Mouse (Mus musculus) layer of hippocampus, adult 6 months (tissue): ENCODE results near the gene Slco1a5. TPM values are rescaled to one million over a fixed set of nuclear protein-coding genes. Genes with fewer than 3 reads are reported as not detected.

Source experiments
- long read RNA-seq, 2 experiments: library from polyadenylated mRNA; unstranded; transcript quantifications; one replicate each; pipeline ENCODE4 v2.0.0; 2019 to 2020
- polyA plus RNA-seq: library from polyadenylated mRNA; unstranded; fragments of <200 nt; fragmentation: Nextera tagmentation; gene quantifications from 2 replicates; pipeline ENCODE4 v1.2.3, GENCODE M21; 2021

The Slco1a5 gene
- 0.05 and 0.97 TPM in 2 replicates for polyA plus RNA-seq
- long read RNA-seq, experiment 1, partial matches to known transcripts = 0 of 1 reads
- long read RNA-seq, experiment 1, other reads (novel, unspliced or antisense) = 0 of 1 reads
- long read RNA-seq, experiment 2 = 0 reads

DNA sequence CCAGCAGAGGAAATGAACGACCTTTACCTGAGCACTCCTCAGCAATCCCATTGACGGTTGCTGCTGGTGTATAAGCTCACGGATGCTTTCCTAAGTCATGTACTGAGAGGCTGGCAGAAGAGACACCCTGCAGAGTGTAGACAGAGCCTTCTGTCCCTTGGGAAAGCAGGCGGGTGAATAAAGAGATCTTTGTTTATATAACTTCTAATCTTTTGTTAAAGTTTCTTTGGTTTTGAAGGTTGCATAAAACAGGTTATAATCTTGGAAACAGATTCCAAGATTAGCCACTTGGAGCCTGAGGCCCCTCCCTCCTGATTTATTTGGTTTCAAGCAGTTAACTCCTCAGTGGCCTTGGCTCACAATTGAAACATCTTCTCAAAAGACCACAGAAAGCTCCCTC, at the start of gene Slco1a5:
Slco1a5 (minus strand) TSS at position 101 of the 400 bp plus-strand sequence.

DNA sequence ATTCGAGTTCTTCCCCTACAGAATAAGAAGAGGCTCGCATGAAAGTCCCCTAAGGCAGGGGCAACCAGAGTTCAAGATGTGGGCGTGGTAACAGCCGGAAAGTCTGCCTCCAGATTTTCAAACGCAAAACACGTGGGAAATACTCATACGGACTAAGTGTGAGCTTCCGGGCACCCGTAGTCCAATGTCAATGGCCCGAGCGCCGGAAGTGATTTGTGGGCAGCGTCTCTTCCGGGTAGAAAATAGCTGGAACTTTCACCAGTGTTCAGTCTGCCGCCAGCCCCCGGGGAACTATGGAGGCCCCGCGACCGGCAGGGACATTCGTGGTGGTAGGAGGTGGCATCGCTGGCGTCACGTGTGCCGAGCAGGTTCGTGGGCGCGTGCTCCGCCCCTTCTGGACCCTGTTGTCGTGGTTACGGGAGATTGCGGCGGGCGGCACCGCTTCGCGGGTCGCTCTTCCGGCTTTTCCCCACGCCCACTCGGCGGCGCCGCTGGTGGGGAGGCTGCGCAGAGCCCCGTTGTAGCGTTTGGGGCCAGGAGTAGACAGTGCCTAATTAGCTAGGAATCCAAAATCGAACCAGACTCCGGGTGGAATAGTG, 22.8 kb upstream of the Slco1a5 start, which contains the start of gene Pyroxd1:
Pyroxd1 (plus strand) TSS at position 215 of the 599 bp plus-strand sequence.

DNA sequence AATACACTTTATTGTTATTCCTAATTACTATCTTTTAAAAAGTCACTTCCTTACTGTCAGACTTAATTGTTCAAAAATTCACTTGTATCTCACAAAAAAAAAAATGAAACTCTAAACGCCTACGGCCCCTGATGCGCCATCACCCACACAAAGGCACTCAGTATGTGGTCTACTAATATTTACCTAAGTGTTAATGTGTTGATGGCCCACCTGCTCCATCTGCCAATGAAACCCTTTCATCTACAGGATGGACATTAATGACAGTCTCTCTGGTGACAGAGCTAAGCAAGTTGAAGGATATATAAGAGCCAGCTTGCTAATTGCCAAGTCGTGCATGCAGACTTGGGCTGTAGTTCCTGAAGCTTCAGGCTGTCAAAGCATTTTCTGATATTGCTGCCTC, 24.7 kb downstream of the Slco1a5 start, which contains the start of gene Iapp:
Iapp (plus strand) TSS at position 326 of the 400 bp plus-strand sequence.

DNA sequence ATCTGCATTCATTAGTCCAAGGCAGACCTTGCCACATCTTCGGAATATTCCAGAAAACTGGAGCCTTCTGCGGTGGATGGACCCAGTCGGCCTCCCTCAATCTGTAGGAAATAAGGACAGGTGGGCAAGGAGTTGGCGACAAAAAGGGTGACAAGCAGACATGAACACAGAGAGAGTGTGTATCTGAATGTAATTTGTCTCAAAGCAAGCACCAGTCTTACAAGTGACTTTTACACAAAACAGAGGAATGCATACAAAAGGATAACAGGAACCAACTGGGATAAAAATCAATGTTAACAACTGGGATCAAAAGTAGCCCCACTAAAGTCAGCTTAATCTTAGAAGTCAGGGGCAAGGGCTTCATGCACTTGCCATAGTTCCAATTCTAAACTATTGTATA, 114.4 kb downstream of the Slco1a5 start, which contains the start of gene Slco1a6:
Slco1a6 (minus strand) TSS at position 101 of the 400 bp plus-strand sequence.

Other genes with a start within 250 kb of the Slco1a5 start
- not detected in 2 replicates for gene Slco1a6, start 114.5 kb downstream of the Slco1a5 start, polyA plus RNA-seq
- not detected in 2 replicates for gene Iapp, start 24.6 kb downstream of the Slco1a5 start, polyA plus RNA-seq
- 8.0 and 8.6 TPM in 2 replicates for gene Pyroxd1, start 22.7 kb upstream of the Slco1a5 start, polyA plus RNA-seq
- gene Recql, start 64.1 kb upstream of the Slco1a5 start, polyA plus RNA-seq = 14.7 and 16.2 TPM in 2 replicates
- gene Golt1b, start 64.2 kb upstream of the Slco1a5 start, polyA plus RNA-seq = 59.6 and 108 TPM in 2 replicates
- 0.28 TPM in 1 of 2 replicates, not detected in the other for gene Spx, start 90.5 kb upstream of the Slco1a5 start, polyA plus RNA-seq
- 0.50 TPM in 1 of 2 replicates, not detected in the other for gene Gys2, start 150.1 kb upstream of the Slco1a5 start, polyA plus RNA-seq
- gene Ldhb, start 185.0 kb upstream of the Slco1a5 start, polyA plus RNA-seq = 1,317 and 1,506 TPM in 2 replicates
- 2.5 and 4.5 TPM in 2 replicates for gene Kcnj8, start 248.6 kb upstream of the Slco1a5 start, polyA plus RNA-seq